Mouse (Mus musculus) liver, postnatal 0 days (tissue): ENCODE data around the gene Oasl1. TPM values are rescaled to one million over a fixed set of nuclear protein-coding genes. Genes with fewer than 3 reads are reported as not detected.

Experiments
- ATAC-seq: fragments of 200-750 bp; cut with Nextera tagmentation; 2 replicates; pipeline ENCODE4 v1.8.0; 2017; ENCODE audit warnings: mild to moderate bottlenecking, moderate library complexity
- DNase-seq: peaks from one replicate; pipeline ENCODE4 v3.0.0-alpha.2; 2016
- H3K27ac ChIP-seq: fragments of 300-500 bp; sonication (generic); 2 replicates; pipeline ENCODE4 v1.5.1; 2014; ENCODE audit warnings: antibody characterized with exemption, moderate library complexity, mild to moderate bottlenecking, low read depth
- H3K27me3 ChIP-seq: fragments of 300-500 bp; sonication (generic); 2 replicates; pipeline ENCODE4 v1.6.1; 2014; ENCODE audit warnings: low read length, control low read depth, mixed read lengths; ENCODE audit not compliant: insufficient read depth
- H3K36me3 ChIP-seq: fragments of 300-500 bp; sonication (generic); replicated peaks from 2 replicates; pipeline ENCODE4 v1.6.1; 2014; ENCODE audit warnings: mild to moderate bottlenecking, control low read depth, low read length, moderate library complexity, mixed read lengths; ENCODE audit not compliant: insufficient read depth
- H3K4me1 ChIP-seq: fragments of 300-500 bp; sonication (generic); 2 replicates; pipeline ENCODE4 v1.6.1; 2014; ENCODE audit warnings: antibody characterized with exemption, mild to moderate bottlenecking, control low read depth; ENCODE audit not compliant: insufficient read depth
- H3K4me2 ChIP-seq: fragments of 300-500 bp; sonication (generic); 2 replicates; pipeline ENCODE4 v1.6.1; 2014; ENCODE audit warnings: low read depth, mild to moderate bottlenecking, low read length, moderate library complexity, mixed read lengths
- H3K4me3 ChIP-seq: fragments of 300-500 bp; sonication (generic); 2 replicates; pipeline ENCODE4 v1.5.1; 2014; ENCODE audit warnings: low read depth, low read length
- H3K9ac ChIP-seq: fragments of 300-500 bp; sonication (generic); replicated peaks from 2 replicates; pipeline ENCODE4 v1.6.1; 2014; ENCODE audit warnings: mild to moderate bottlenecking, moderate library complexity
- H3K9me3 ChIP-seq: fragments of 300-500 bp; sonication (generic); 2 replicates; pipeline ENCODE4 v1.6.1; 2016; ENCODE audit warnings: mild to moderate bottlenecking, control low read depth, low read length, mixed read lengths
- CTCF ChIP-seq: sonication (generic); IDR thresholded peaks from 2 replicates; pipeline ENCODE4 v1.5.1; 2016; ENCODE audit warnings: antibody characterized with exemption, low read depth
- EP300 ChIP-seq: IDR thresholded peaks from 2 replicates; pipeline ENCODE4 v1.6.1; 2016; ENCODE audit warnings: antibody characterized with exemption, low read depth, mild to moderate bottlenecking
- WGBS: fragments of 180-500 bp; shearing (Covaris S2); extraction: QIAGEN DNeasy Blood & Tissue Kit; methylation state at CpG from one replicate; pipeline ENCODE4 v1.1.7; 2014; ENCODE audit not compliant: insufficient replicate concordance; 5-methylcytosine and 5-hydroxymethylcytosine counted together
- polyA plus RNA-seq: library from polyadenylated mRNA; unstranded; fragments of >200 nt; fragmentation: Nextera tagmentation; extraction: Ambion mirVana; gene quantifications from 2 replicates; pipeline ENCODE4 v1.2.1, GENCODE M21; 2015

Gene Oasl1
- polyA plus RNA-seq, 1 experiment from 2014 or later, result 2.2 TPM

GRCm38 (mm10) chr5:114921551-114922365 lies 1.3 kb upstream of the Oasl1 start:
- TF ChIP-seq EP300 (no peak), CTCF (peak; percentile 54)

GRCm38 (mm10) chr5:114922366-114922731 lies 691 bp upstream of the Oasl1 start:
- ATAC-seq (peak; percentile 43), DNase-seq (no peak)
- H3K36me3 ChIP-seq, result no peaks in the 10 kb centered on the region
- TF ChIP-seq EP300 (no peak), CTCF (no peak)
- peak overlapping the region; percentile 72 for H3K27ac ChIP-seq
- H3K9ac ChIP-seq, result peak overlapping the region; percentile 2; the same call in 1 of the 2 replicates
- H3K27me3 ChIP-seq, result no peaks in the 10 kb centered on the region
- peak overlapping the region; percentile 54; the same call in 1 of the 2 replicates for H3K4me3 ChIP-seq
- H3K9me3 ChIP-seq, result no peaks in the 10 kb centered on the region
- WGBS, result 50% methylated on average over 10 of the region's 10 CpGs
- peak overlapping the region; percentile 83 for H3K4me2 ChIP-seq
- H3K4me1 ChIP-seq, result peaks cover 33% of the 10 kb centered on the region

More at GRCm38 (mm10) chr5:114921551-114922365, 1.3 kb upstream of the Oasl1 start:
- no peak overlapping the region; the same call in 1 of the 2 replicates for H3K9ac ChIP-seq
- H3K27ac ChIP-seq, result peak overlapping the region; percentile 72
- WGBS, result 30% methylated on average over 19 of the region's 19 CpGs
- H3K4me2 ChIP-seq, result peak overlapping the region; percentile 83
- H3K4me3 ChIP-seq, result 0 out of 2 replicates have a peak overlapping the region, but pooled peaks have one; percentile 54
- H3K4me1 ChIP-seq, result peaks cover 33% of the 10 kb centered on the region
- H3K9me3 ChIP-seq, result no peaks in the 10 kb centered on the region
- ATAC-seq (peak; percentile 69), DNase-seq (peak; percentile 48)
- no peaks in the 10 kb centered on the region for H3K27me3 ChIP-seq
- H3K36me3 ChIP-seq, result no peaks in the 10 kb centered on the region

- no peak for DNase-seq
- Histone ChIP-seq H3K4me1 (peaks cover 33% of the 10 kb centered on the region), H3K4me3 (no peak overlapping the region), H3K9me3 (no peaks in the 10 kb centered on the region), H3K9ac (no peak overlapping the region; the same call in 1 of the 2 replicates), H3K4me2 (0 out of 2 replicates have a peak overlapping the region, but pooled peaks have one; percentile 19), H3K36me3 (no peaks in the 10 kb centered on the region), H3K27ac (peak overlapping the region; percentile 34; the same call in 1 of the 2 replicates), H3K27me3 (no peaks in the 10 kb centered on the region)
- TF ChIP-seq CTCF (no peak), EP300 (no peak)
- ATAC-seq, result no peak
- 58% methylated on average over 1 of the region's 1 CpGs for WGBS
These were observed 3.2 kb downstream of the Oasl1 start for GRCm38 (mm10) chr5:114926153-114926684.

GRCm38 (mm10) chr5:114926753-114927152 lies 3.7 kb downstream of the Oasl1 start:
- Histone ChIP-seq H3K9me3 (no peaks in the 10 kb centered on the region), H3K4me1 (peaks cover 31% of the 10 kb centered on the region), H3K27ac (no peak overlapping the region), H3K36me3 (no peaks in the 10 kb centered on the region), H3K27me3 (no peaks in the 10 kb centered on the region), H3K4me3 (no peak overlapping the region), H3K4me2 (no peak overlapping the region), H3K9ac (no peak overlapping the region; the same call in 1 of the 2 replicates)
- 71% methylated on average over 9 of the region's 9 CpGs for WGBS
- no peak for TF ChIP-seq EP300
- TF ChIP-seq CTCF, result no peak
- ATAC-seq (no peak), DNase-seq (no peak)

GRCm38 (mm10) chr5:114931626-114932025 lies 8.6 kb downstream of the Oasl1 start:
- Histone ChIP-seq H3K9ac (no peak overlapping the region), H3K27ac (no peak overlapping the region), H3K27me3 (no peaks in the 10 kb centered on the region), H3K9me3 (no peaks in the 10 kb centered on the region), H3K36me3 (no peaks in the 10 kb centered on the region), H3K4me1 (peaks cover under 1% of the 10 kb centered on the region; the same call in 1 of the 2 replicates), H3K4me3 (no peak overlapping the region), H3K4me2 (no peak overlapping the region)
- no peak for DNase-seq
- no peak for TF ChIP-seq CTCF
- no peak for TF ChIP-seq EP300
- no peak for ATAC-seq
- WGBS, result 51% methylated on average over 5 of the region's 5 CpGs

- DNase-seq (no peak), ATAC-seq (no peak)
- 74% methylated on average over 8 of the region's 8 CpGs for WGBS
- H3K4me1 ChIP-seq, result no peaks in the 10 kb centered on the region
- H3K9ac ChIP-seq, result no peak overlapping the region
- H3K27me3 ChIP-seq, result no peaks in the 10 kb centered on the region
- no peaks in the 10 kb centered on the region for H3K9me3 ChIP-seq
- TF ChIP-seq CTCF, result no peak
- no peak for TF ChIP-seq EP300
- H3K36me3 ChIP-seq, result 0 out of 2 replicates have a peak, but pooled peaks cover 3% of the 10 kb centered on the region
- no peak overlapping the region for H3K4me3 ChIP-seq
- no peak overlapping the region for H3K4me2 ChIP-seq
- no peak overlapping the region for H3K27ac ChIP-seq
These were observed 10.2 kb downstream of the Oasl1 start for GRCm38 (mm10) chr5:114933206-114933605.
